Comparison of ENCODE assay signal across 8 mouse cellular contexts in the genomic region with DNA sequence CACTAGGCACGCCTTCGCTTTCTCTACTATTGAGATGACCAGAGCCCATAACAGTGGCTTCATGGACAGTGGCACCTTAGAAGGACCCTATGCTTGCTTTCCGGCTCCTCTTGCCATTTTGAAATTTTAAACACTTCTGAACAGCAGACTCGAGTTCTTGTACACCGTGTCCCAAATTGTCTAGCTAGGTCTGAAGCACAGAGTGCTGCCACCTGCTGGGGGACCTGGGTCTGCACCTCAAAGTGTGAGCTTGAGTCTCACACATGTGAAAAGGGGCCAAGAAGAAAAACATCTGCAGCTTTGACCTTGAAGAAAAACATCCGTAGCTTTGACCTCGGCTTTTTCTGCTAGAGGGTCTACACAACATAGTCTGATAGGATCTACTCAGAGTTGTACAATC. TPM values are rescaled to one million over a fixed set of nuclear protein-coding genes. Genes with fewer than 3 reads are reported as not detected.
DNase-seq lines count a peak whose midpoint lies in the region; ATAC-seq and TF ChIP-seq lines count a peak whose summit lies in the region.

No protein-coding gene starts in this region.

- H3K4me3 ChIP-seq in embryonic facial prominence, embryonic 14.5 days (ENCODE audit: low read depth, low read length): no peak overlapping the region
- H3K4me3 ChIP-seq in kidney, postnatal 0 days (replicated peaks; ENCODE audit: low read depth, low read length): no peak overlapping the region
- H3K4me3 ChIP-seq in lung, embryonic 14.5 days (ENCODE audit: low read depth, low read length): no peak overlapping the region

- 52% methylated on average over 7 of the region's 7 CpGs for WGBS in embryonic facial prominence, embryonic 14.5 days
- WGBS in kidney, postnatal 0 days: 49% methylated on average over 7 of the region's 7 CpGs
- WGBS in lung, embryonic 14.5 days: 42% methylated on average over 7 of the region's 7 CpGs

- H3K9ac ChIP-seq in embryonic facial prominence, embryonic 14.5 days (ENCODE audit: low read depth, low read length): no peak overlapping the region
- H3K9ac ChIP-seq in kidney, postnatal 0 days (ENCODE audit: low read depth, low read length): no peak overlapping the region
- H3K9ac ChIP-seq in lung, embryonic 14.5 days: no peak overlapping the region

- peak; percentile 64 for DNase-seq in gastrocnemius, adult 18-20 months (ENCODE audit: low spot score)
- no peak for DNase-seq in gastrocnemius, postnatal 25 days
- peak; percentile 74 for DNase-seq in A20 (ENCODE audit: low read depth, low spot score)
- peak; percentile 82 for DNase-seq in adrenal gland, postnatal 14 days
- DNase-seq in embryonic facial prominence, embryonic 14.5 days (ENCODE audit: low spot score): peak; percentile 66
- DNase-seq in kidney, postnatal 0 days (ENCODE audit: low spot score): peak; percentile 81
- DNase-seq in lung, embryonic 14.5 days: peak; percentile 84
- DNase-seq in right cerebral cortex, postnatal 4 days: peak; percentile 75

- ATAC-seq in embryonic facial prominence, embryonic 14.5 days (ENCODE audit: low read depth): no peak
- ATAC-seq in kidney, postnatal 0 days (replicated peaks; ENCODE audit: low FRiP score, low read depth): no peak
- 0 out of 2 replicates have a peak, but pooled peaks have one; percentile 15 for ATAC-seq in lung, embryonic 14.5 days (ENCODE audit: insufficient read depth)

- H3K27ac ChIP-seq in embryonic facial prominence, embryonic 14.5 days (replicated peaks; ENCODE audit: low read depth, low read length): no peak overlapping the region
- H3K27ac ChIP-seq in kidney, postnatal 0 days: no peak overlapping the region
- H3K27ac ChIP-seq in lung, embryonic 14.5 days (ENCODE audit: low read depth): no peak overlapping the region

- H3K4me2 ChIP-seq in embryonic facial prominence, embryonic 14.5 days (ENCODE audit: low read depth, low read length): no peak overlapping the region
- no peak overlapping the region for H3K4me2 ChIP-seq in kidney, postnatal 0 days (ENCODE audit: low read length)
- H3K4me2 ChIP-seq in lung, embryonic 14.5 days: no peak overlapping the region

- no peaks in the 10 kb centered on the region for H3K4me1 ChIP-seq in embryonic facial prominence, embryonic 14.5 days (ENCODE audit: control insufficient read depth, insufficient read depth, low read length)
- no peaks in the 10 kb centered on the region for H3K4me1 ChIP-seq in kidney, postnatal 0 days (replicated peaks; ENCODE audit: insufficient read depth, low read length)
- no peaks in the 10 kb centered on the region for H3K4me1 ChIP-seq in lung, embryonic 14.5 days (ENCODE audit: insufficient read depth)

- H3K9me3 ChIP-seq in embryonic facial prominence, embryonic 14.5 days (ENCODE audit: control insufficient read depth, low read length): no peaks in the 10 kb centered on the region
- H3K9me3 ChIP-seq in kidney, postnatal 0 days (replicated peaks; ENCODE audit: low read length): no peaks in the 10 kb centered on the region
- no peaks in the 10 kb centered on the region for H3K9me3 ChIP-seq in lung, embryonic 14.5 days (ENCODE audit: low read depth, low read length)

- TF ChIP-seq CTCF in kidney, postnatal 0 days (IDR thresholded peaks at IDR 0.05; ENCODE audit: low read depth): peak; percentile 84
- TF ChIP-seq CTCF in lung, embryonic 14.5 days (IDR thresholded peaks at IDR 0.05; ENCODE audit: low read depth): peak; percentile 80

- H3K27me3 ChIP-seq in embryonic facial prominence, embryonic 14.5 days (replicated peaks; ENCODE audit: control insufficient read depth, insufficient read depth, low read length): no peaks in the 10 kb centered on the region
- no peaks in the 10 kb centered on the region for H3K27me3 ChIP-seq in kidney, postnatal 0 days (ENCODE audit: insufficient read depth, low read length)
- H3K27me3 ChIP-seq in lung, embryonic 14.5 days (ENCODE audit: insufficient read depth, low read length): no peaks in the 10 kb centered on the region

- peaks cover 28% of the 10 kb centered on the region for H3K36me3 ChIP-seq in embryonic facial prominence, embryonic 14.5 days (ENCODE audit: control insufficient read depth, insufficient read depth, low read length)
- 0 out of 2 replicates have a peak, but pooled peaks cover 8% of the 10 kb centered on the region for H3K36me3 ChIP-seq in kidney, postnatal 0 days (ENCODE audit: insufficient read depth, low read length)
- H3K36me3 ChIP-seq in lung, embryonic 14.5 days (ENCODE audit: insufficient read depth): peaks cover 35% of the 10 kb centered on the region

RNA-seq across cellular contexts. Expression of gene Tsku, which starts 13.1 kb away (rescaled TPM):
- 1 to 10 TPM; 1.1 to 1.7 TPM for total RNA-seq in gastrocnemius, adult 18-20 months (2021)
- total RNA-seq in gastrocnemius, postnatal 25 days (2021): 1 to 10 TPM; 1.3 to 1.6 TPM
- 12.3 and 13.2 TPM in 2 replicates for total RNA-seq in adrenal gland, postnatal 14 days (2021)
- polyA plus RNA-seq in embryonic facial prominence, embryonic 14.5 days (2014; fragmentation: Nextera tagmentation; extraction: Ambion mirVana): 23.6 and 24.7 TPM in 2 replicates
- 7.1 and 8.3 TPM in 2 replicates for polyA plus RNA-seq in kidney, postnatal 0 days (2015; fragmentation: Nextera tagmentation; extraction: Ambion mirVana)
- 13.8 and 15.9 TPM in 2 replicates for polyA plus RNA-seq in lung, embryonic 14.5 days (2014; fragmentation: Nextera tagmentation; extraction: Ambion mirVana)

RNA-seq across cellular contexts. Expression of gene Acer3, which starts 27.0 kb away (rescaled TPM):
- 1 to 10 TPM; 3.6 to 4.1 TPM for total RNA-seq in gastrocnemius, adult 18-20 months (2021)
- 1 to 10 TPM; 4.5 to 5.0 TPM for total RNA-seq in gastrocnemius, postnatal 25 days (2021)
- total RNA-seq in adrenal gland, postnatal 14 days (2021): 16.6 and 17.0 TPM in 2 replicates
- polyA plus RNA-seq in embryonic facial prominence, embryonic 14.5 days (2014; fragmentation: Nextera tagmentation; extraction: Ambion mirVana): 31.8 and 34.3 TPM in 2 replicates
- 22.1 and 25.1 TPM in 2 replicates for polyA plus RNA-seq in kidney, postnatal 0 days (2015; fragmentation: Nextera tagmentation; extraction: Ambion mirVana)
- polyA plus RNA-seq in lung, embryonic 14.5 days (2014; fragmentation: Nextera tagmentation; extraction: Ambion mirVana): 22.2 and 27.9 TPM in 2 replicates
